Mouse (Mus musculus): Measurements from ENCODE around the gene Wbp2. TPM values are rescaled to one million over a fixed set of nuclear protein-coding genes. Genes with fewer than 3 reads are reported as not detected.
A peak's percentile ranks its signal among the peaks of the same experiment; 100 is the strongest.

The Wbp2 gene
- polyA plus RNA-seq, 1 experiment: 135 TPM

- no peak for DNase-seq (ENCODE audit: low read depth in 1 of 2, low spot score in 2 of 2)
- H3K4me1 ChIP-seq (ENCODE audit: control insufficient read depth, insufficient read depth, insufficient read length): peaks cover 10% of the 10 kb centered on the region
- peak overlapping the region; percentile 10; the same call in 1 of the 2 replicates for H3K27ac ChIP-seq (ENCODE audit: insufficient read depth, low read length)
- no peak for TF ChIP-seq CTCF (IDR thresholded peaks at IDR 0.05; ENCODE audit: extremely low read depth, insufficient read depth, insufficient read length, insufficient replicate concordance)
- no peak for TF ChIP-seq POLR2A (IDR thresholded peaks at IDR 0.05; ENCODE audit: low read depth, low read length)
- 52% methylated on average over 23 of the region's 23 CpGs for WGBS
- H3K36me3 ChIP-seq (ENCODE audit: control insufficient read depth, insufficient read depth, low read length): no peaks in the 10 kb centered on the region
- peaks cover 9% of the 10 kb centered on the region for H3K27me3 ChIP-seq (ENCODE audit: control insufficient read depth, insufficient read depth, low read length)
- H3K4me3 ChIP-seq (ENCODE audit: extremely low read depth, insufficient read depth, insufficient read length): peak overlapping the region; percentile 55; the same call in 1 of the 2 replicates
Observed at GRCm38 (mm10) chr11:116108464-116109137, 21.8 kb upstream of the Wbp2 start.

GRCm38 (mm10) chr11:116107777-116108285 is 21.0 kb upstream of the Wbp2 start:
- Histone ChIP-seq H3K4me3 (ENCODE audit: extremely low read depth, insufficient read depth, insufficient read length) (no peak overlapping the region), H3K4me1 (ENCODE audit: control insufficient read depth, insufficient read depth, insufficient read length) (peaks cover 10% of the 10 kb centered on the region)
- 81% methylated on average over 19 of the region's 19 CpGs for WGBS

GRCm38 (mm10) chr11:116106963-116107776 is 20.4 kb upstream of the Wbp2 start:
- WGBS: 65% methylated on average over 14 of the region's 14 CpGs
- Histone ChIP-seq H3K4me3 (ENCODE audit: extremely low read depth, insufficient read depth, insufficient read length) (no peak overlapping the region), H3K36me3 (ENCODE audit: control insufficient read depth, insufficient read depth, low read length) (no peaks in the 10 kb centered on the region), H3K4me1 (ENCODE audit: control insufficient read depth, insufficient read depth, insufficient read length) (peaks cover 10% of the 10 kb centered on the region), H3K27ac (ENCODE audit: insufficient read depth, low read length) (no peak overlapping the region), H3K27me3 (ENCODE audit: control insufficient read depth, insufficient read depth, low read length) (peaks cover 9% of the 10 kb centered on the region)
- TF ChIP-seq POLR2A (IDR thresholded peaks at IDR 0.05; ENCODE audit: low read depth, low read length) (no peak), CTCF (IDR thresholded peaks at IDR 0.05; ENCODE audit: extremely low read depth, insufficient read depth, insufficient read length, insufficient replicate concordance) (no peak)
- DNase-seq (ENCODE audit: low read depth in 1 of 2, low spot score in 2 of 2): no peak

More at GRCm38 (mm10) chr11:116107777-116108285, 21.0 kb upstream of the Wbp2 start:
- Histone ChIP-seq H3K36me3 (ENCODE audit: control insufficient read depth, insufficient read depth, low read length) (no peaks in the 10 kb centered on the region), H3K27ac (ENCODE audit: insufficient read depth, low read length) (no peak overlapping the region; the same call in 1 of the 2 replicates), H3K27me3 (ENCODE audit: control insufficient read depth, insufficient read depth, low read length) (peaks cover 9% of the 10 kb centered on the region)
- DNase-seq (ENCODE audit: low read depth in 1 of 2, low spot score in 2 of 2): no peak
- TF ChIP-seq POLR2A (IDR thresholded peaks at IDR 0.05; ENCODE audit: low read depth, low read length) (no peak), CTCF (IDR thresholded peaks at IDR 0.05; ENCODE audit: extremely low read depth, insufficient read depth, insufficient read length, insufficient replicate concordance) (no peak)

DNA sequence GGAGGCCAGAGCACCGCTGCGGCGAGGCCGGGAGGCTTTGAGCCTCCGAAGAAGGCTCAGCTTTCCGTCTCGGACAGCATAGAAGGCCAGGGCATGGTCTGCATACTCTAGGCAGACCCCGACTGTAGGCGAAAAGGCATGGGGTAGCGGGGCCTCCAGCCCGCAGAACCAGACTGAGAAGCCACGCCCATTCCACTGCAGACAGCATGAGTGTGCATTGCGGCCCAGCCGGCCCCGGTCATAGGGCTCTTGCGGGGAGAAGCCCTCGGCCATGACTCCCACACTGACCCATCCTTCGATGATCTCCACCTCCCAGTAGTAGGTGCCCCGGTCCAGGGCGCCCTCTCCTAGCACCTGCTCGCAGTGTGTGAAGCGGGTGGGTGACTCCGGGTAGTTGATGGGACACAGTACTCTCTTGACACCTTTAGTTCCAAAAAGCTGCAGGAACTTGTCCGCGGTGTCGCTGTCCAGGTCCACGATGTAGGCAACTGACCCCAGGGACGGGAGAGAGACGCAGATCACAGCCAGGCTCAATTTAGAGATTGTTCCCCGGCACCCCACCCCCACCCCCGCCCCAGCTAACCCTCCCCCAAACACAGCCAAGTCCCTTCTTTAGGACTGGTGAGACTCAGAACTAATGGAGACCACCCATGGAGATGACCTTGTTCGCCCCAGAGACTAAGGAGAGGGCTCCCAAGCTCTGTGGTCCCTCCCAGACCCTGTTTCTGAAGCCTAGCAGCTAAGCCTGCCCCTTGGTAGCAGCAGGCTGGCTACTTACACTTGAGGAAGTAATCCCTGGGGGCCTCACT is 19.6 kb upstream of the Wbp2 start:
- Histone ChIP-seq H3K4me1 (ENCODE audit: control insufficient read depth, insufficient read depth, insufficient read length) (peaks cover 13% of the 10 kb centered on the region), H3K36me3 (ENCODE audit: control insufficient read depth, insufficient read depth, low read length) (no peaks in the 10 kb centered on the region), H3K27me3 (ENCODE audit: control insufficient read depth, insufficient read depth, low read length) (peaks cover 9% of the 10 kb centered on the region), H3K4me3 (ENCODE audit: extremely low read depth, insufficient read depth, insufficient read length) (no peak overlapping the region), H3K27ac (ENCODE audit: insufficient read depth, low read length) (no peak overlapping the region)
- DNase-seq (ENCODE audit: low read depth in 1 of 2, low spot score in 2 of 2): no peak
- TF ChIP-seq CTCF (IDR thresholded peaks at IDR 0.05; ENCODE audit: extremely low read depth, insufficient read depth, insufficient read length, insufficient replicate concordance) (no peak), POLR2A (IDR thresholded peaks at IDR 0.05; ENCODE audit: low read depth, low read length) (no peak)
- 82% methylated on average over 32 of the region's 32 CpGs for WGBS

DNA sequence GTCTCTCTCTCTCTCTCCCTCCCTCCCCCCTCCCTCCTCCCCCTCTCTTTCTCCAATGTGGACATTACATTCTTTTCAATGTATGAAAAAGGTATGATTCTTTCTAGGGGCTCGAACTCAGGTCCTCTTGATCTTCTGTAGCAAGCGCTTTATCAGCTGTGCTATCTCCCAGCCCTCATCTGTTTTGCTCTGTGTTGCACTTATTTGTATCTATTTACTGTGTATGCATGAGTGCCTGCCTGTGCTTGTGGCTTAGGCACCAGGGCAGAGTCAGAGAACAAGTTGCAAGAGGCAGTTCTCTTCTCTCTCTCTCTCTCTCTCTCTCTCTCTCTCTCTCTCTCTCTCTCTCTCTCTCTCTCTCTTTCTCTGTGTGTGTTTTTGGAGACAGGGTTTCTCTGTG is 18.3 kb upstream of the Wbp2 start:
- no peak for DNase-seq (ENCODE audit: low read depth in 1 of 2, low spot score in 2 of 2)
- WGBS: 88% methylated on average over 2 of the region's 2 CpGs
- no peaks in the 10 kb centered on the region for H3K36me3 ChIP-seq (ENCODE audit: control insufficient read depth, insufficient read depth, low read length)
- H3K27me3 ChIP-seq (ENCODE audit: control insufficient read depth, insufficient read depth, low read length): peaks cover 7% of the 10 kb centered on the region
- peaks cover 11% of the 10 kb centered on the region for H3K4me1 ChIP-seq (ENCODE audit: control insufficient read depth, insufficient read depth, insufficient read length)
- H3K4me3 ChIP-seq (ENCODE audit: extremely low read depth, insufficient read depth, insufficient read length): no peak overlapping the region
- no peak overlapping the region for H3K27ac ChIP-seq (ENCODE audit: insufficient read depth, low read length)
- TF ChIP-seq POLR2A (IDR thresholded peaks at IDR 0.05; ENCODE audit: low read depth, low read length) (no peak), CTCF (IDR thresholded peaks at IDR 0.05; ENCODE audit: extremely low read depth, insufficient read depth, insufficient read length, insufficient replicate concordance) (no peak)

DNA sequence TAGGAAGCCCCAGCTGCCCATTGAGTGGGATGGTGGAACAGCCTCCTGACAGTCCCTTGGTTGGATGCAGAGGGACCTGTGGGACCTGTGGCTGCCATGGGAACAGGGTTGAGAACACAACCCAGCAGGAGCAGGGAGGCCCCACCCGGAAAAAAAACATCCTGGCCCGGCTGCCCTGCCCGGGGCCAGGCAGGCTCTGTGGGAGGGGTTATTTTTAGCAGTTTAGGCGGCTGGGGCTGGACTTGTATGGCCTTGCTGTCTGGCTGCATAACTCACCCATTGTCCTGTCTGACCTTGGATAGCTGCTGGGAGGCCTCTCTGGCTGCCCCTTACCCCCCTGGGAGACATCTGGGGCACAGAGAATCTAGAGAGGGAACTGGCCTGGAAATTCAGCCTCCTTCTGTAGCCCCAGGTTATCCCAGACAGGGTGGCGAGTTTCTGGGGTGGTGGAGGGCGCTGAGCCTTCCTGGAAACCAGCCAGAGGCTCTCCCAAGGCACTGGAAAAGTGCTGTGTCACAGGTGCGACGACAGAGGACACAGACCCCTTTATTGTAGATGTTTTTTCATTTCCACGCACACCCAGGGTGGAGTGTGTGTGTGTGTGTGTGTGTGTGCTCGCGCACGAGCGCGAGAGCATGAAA is 17.3 kb upstream of the Wbp2 start:
- Histone ChIP-seq H3K4me3 (ENCODE audit: extremely low read depth, insufficient read depth, insufficient read length) (no peak overlapping the region), H3K36me3 (ENCODE audit: control insufficient read depth, insufficient read depth, low read length) (no peaks in the 10 kb centered on the region), H3K27me3 (ENCODE audit: control insufficient read depth, insufficient read depth, low read length) (no peaks in the 10 kb centered on the region), H3K4me1 (ENCODE audit: control insufficient read depth, insufficient read depth, insufficient read length) (peaks cover 4% of the 10 kb centered on the region; the same call in 1 of the 2 replicates), H3K27ac (ENCODE audit: insufficient read depth, low read length) (no peak overlapping the region)
- DNase-seq (ENCODE audit: low read depth in 1 of 2, low spot score in 2 of 2): no peak
- TF ChIP-seq CTCF (IDR thresholded peaks at IDR 0.05; ENCODE audit: extremely low read depth, insufficient read depth, insufficient read length, insufficient replicate concordance): no peak
- no peak for TF ChIP-seq POLR2A (IDR thresholded peaks at IDR 0.05; ENCODE audit: low read depth, low read length)
- WGBS: 43% methylated on average over 14 of the region's 14 CpGs

Measured in spleen, adult 2 months (tissue).